Mouse (Mus musculus) liver, embryonic 14.5 days (tissue): Measurements from ENCODE around the gene Spin4.

Source experiments
- CTCF ChIP-seq: IDR thresholded peaks from 2 replicates; pipeline ENCODE4 v1.5.1; 2016; ENCODE audit warnings: antibody characterized with exemption, low read depth, control low read depth
- EP300 ChIP-seq: IDR thresholded peaks from 2 replicates; pipeline ENCODE4 v1.6.1; 2016; ENCODE audit warnings: antibody characterized with exemption, low read depth

DNA sequence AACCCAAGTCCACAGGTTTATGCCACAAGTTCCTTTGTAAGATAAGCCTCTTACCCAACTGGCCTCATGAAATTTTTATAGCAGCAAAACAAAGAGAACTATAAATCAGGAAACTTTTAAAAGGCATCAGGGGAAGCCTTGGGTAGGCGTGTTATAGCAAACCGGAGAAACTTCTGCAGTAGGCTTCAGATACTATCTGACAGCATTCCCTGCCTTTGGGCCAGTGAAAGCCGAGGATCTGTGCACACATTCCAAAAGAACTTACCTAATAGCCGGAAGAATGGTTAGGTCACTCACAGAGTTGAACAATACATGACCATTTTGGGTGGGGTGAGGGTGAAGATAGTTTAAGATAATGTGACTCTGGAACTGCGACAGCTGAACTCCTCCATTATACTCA is 1.4 kb upstream of the Spin4 start:
- TF ChIP-seq CTCF (no peak), EP300 (no peak)
